Mouse (Mus musculus): ENCODE measurements around the gene Tex13c3. TPM values are rescaled to one million over a fixed set of nuclear protein-coding genes. Genes with fewer than 3 reads are reported as not detected.
"Not testable (repeated sequence)": the region's sequence is repeated elsewhere in the genome, so short reads cannot be mapped to it uniquely, and the experiment has no call there.

Tex13c3 gene
- polyA plus RNA-seq (2015; fragmentation: Nextera tagmentation; extraction: Ambion mirVana) = not detected in 2 replicates

DNA sequence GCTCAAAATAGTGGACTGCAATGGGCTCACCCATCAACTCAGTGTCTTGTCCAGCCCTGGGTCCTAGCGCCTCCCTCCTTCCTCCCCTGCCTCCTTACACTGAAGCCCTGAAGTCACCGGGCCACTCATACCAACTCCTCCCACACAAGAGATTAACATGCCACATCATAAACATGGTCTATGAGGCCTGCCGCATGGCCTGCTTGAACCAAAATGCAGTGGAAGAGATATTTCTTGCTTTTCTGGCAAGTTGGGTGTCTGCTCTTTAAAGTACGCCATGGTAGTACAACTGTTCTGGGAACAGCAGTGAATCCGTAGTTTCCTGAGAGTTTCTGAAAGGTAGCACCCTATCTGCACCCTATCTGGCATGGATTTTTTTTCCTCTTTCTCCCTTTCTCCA lies at the start of gene Tex13c3:
TSS of gene Tex13c3 (minus strand) at position 101 of the 400 bp plus-strand sequence.
- H3K36me3 ChIP-seq; ATAC-seq; H3K4me3 ChIP-seq (replicated peaks); H3K4me2 ChIP-seq (replicated peaks); H3K4me1 ChIP-seq (replicated peaks); H3K27ac ChIP-seq; H3K9ac ChIP-seq (replicated peaks); H3K9me3 ChIP-seq; H3K27me3 ChIP-seq: not testable (repeated sequence)
- WGBS = 88% methylated on average over 5 of the region's 5 CpGs

- no peak for ATAC-seq
- Histone ChIP-seq H3K4me2 (replicated peaks) (no peak overlapping the region), H3K9me3 (no peaks in the 10 kb centered on the region), H3K9ac (replicated peaks) (no peak overlapping the region), H3K4me3 (replicated peaks) (no peak overlapping the region), H3K36me3 (no peaks in the 10 kb centered on the region), H3K27me3 (no peaks in the 10 kb centered on the region), H3K27ac (no peak overlapping the region), H3K4me1 (replicated peaks) (no peaks in the 10 kb centered on the region)
- WGBS = 93% methylated on average over 4 of the region's 4 CpGs
These were observed 8.6 kb upstream of the Tex13c3 start for GRCm38 (mm10) chrX:19489731-19490130.
